Mouse (Mus musculus): ENCODE data around the gene Arf5. TPM values are rescaled to one million over a fixed set of nuclear protein-coding genes. Genes with fewer than 3 reads are reported as not detected.

Arf5 gene
- polyA plus RNA-seq, 1 experiment from 2014 or later = 342 TPM

DNA sequence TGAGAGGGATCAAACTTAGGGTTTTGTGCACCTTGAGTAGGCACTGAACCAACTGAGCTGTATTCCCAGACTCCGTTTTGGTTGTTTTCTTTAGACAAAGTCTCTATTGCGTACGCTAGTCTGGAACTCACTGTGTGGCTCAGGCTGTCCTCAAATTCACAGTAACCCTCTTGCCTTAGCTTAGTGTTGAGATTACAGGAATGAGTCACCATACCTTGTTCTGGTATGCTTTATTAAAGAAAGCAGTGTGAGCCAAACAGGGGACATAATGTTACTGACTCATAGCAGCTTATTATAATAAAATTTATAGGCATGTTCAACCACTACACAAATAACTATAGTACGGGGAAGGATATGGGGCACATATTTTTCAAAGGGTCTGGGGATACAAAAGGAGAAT is 50.9 kb downstream of the Arf5 start:
- no peaks in the 10 kb centered on the region for H3K27me3 ChIP-seq (ENCODE audit: control insufficient read depth, insufficient read depth, low read depth, low read length)
- H3K4me2 ChIP-seq (ENCODE audit: low read depth, low read length) = no peak overlapping the region
- no peak overlapping the region for H3K27ac ChIP-seq (ENCODE audit: low read length)
- H3K9me3 ChIP-seq (ENCODE audit: control insufficient read depth, low read length) = no peaks in the 10 kb centered on the region
- no peak overlapping the region for H3K4me3 ChIP-seq (ENCODE audit: low read length)
- ATAC-seq (ENCODE audit: low read depth) = no peak
- 81% methylated on average over 4 of the region's 4 CpGs for WGBS
- H3K36me3 ChIP-seq (ENCODE audit: control insufficient read depth, insufficient read depth, low read length) = no peaks in the 10 kb centered on the region
- peaks cover 4% of the 10 kb centered on the region for H3K4me1 ChIP-seq (replicated peaks; ENCODE audit: control insufficient read depth, insufficient read depth, low read length)
- no peak overlapping the region for H3K9ac ChIP-seq (ENCODE audit: low read length)

GRCm38 (mm10) chr6:28474839-28475238 is 51.5 kb downstream of the Arf5 start, which contains the start of gene Snd1:
TSS of gene Snd1 (plus strand) at chr6:28475139.
- WGBS = 80% methylated on average over 5 of the region's 5 CpGs
- Histone ChIP-seq H3K9ac (ENCODE audit: low read length) (no peak within 1 kb of the TSS), H3K4me1 (replicated peaks; ENCODE audit: control insufficient read depth, insufficient read depth, low read length) (peaks cover 7% of the 10 kb centered on the region), H3K36me3 (ENCODE audit: control insufficient read depth, insufficient read depth, low read length) (no peaks in the 10 kb centered on the region), H3K9me3 (ENCODE audit: control insufficient read depth, low read length) (no peaks in the 10 kb centered on the region), H3K27me3 (ENCODE audit: control insufficient read depth, insufficient read depth, low read depth, low read length) (no peaks in the 10 kb centered on the region), H3K4me3 (ENCODE audit: low read length) (no peak within 1 kb of the TSS), H3K27ac (ENCODE audit: low read length) (no peak within 1 kb of the TSS), H3K4me2 (ENCODE audit: low read depth, low read length) (no peak within 1 kb of the TSS)
- no peak for ATAC-seq (ENCODE audit: low read depth)

Other genes starting within 250 kb of the Arf5 start
- 18.0 and 18.9 TPM in 2 replicates for gene Zfp800, start 25.6 kb upstream of the Arf5 start, polyA plus RNA-seq (2015; fragmentation: Nextera tagmentation; extraction: Ambion mirVana)
- gene Fscn3, start 4.2 kb downstream of the Arf5 start, polyA plus RNA-seq (2015; fragmentation: Nextera tagmentation; extraction: Ambion mirVana) = 0.08 TPM in 1 of 2 replicates, not detected in the other
- 11.3 and 12.3 TPM in 2 replicates for gene Gcc1, start 4.8 kb downstream of the Arf5 start, polyA plus RNA-seq (2015; fragmentation: Nextera tagmentation; extraction: Ambion mirVana)
- not detected in 2 replicates for gene Pax4, start 25.8 kb downstream of the Arf5 start, polyA plus RNA-seq (2015; fragmentation: Nextera tagmentation; extraction: Ambion mirVana)
- gene Snd1, start 51.6 kb downstream of the Arf5 start, polyA plus RNA-seq (2015; fragmentation: Nextera tagmentation; extraction: Ambion mirVana) = 121 and 128 TPM in 2 replicates

Measured in lung, embryonic 16.5 days (tissue).